Mouse (Mus musculus): Measurements from ENCODE around the gene Mall. TPM values are rescaled to one million over a fixed set of nuclear protein-coding genes. Genes with fewer than 3 reads are reported as not detected.

Gene Mall
- polyA plus RNA-seq, 1 experiment from 2014 or later, result 4.6 TPM

DNA sequence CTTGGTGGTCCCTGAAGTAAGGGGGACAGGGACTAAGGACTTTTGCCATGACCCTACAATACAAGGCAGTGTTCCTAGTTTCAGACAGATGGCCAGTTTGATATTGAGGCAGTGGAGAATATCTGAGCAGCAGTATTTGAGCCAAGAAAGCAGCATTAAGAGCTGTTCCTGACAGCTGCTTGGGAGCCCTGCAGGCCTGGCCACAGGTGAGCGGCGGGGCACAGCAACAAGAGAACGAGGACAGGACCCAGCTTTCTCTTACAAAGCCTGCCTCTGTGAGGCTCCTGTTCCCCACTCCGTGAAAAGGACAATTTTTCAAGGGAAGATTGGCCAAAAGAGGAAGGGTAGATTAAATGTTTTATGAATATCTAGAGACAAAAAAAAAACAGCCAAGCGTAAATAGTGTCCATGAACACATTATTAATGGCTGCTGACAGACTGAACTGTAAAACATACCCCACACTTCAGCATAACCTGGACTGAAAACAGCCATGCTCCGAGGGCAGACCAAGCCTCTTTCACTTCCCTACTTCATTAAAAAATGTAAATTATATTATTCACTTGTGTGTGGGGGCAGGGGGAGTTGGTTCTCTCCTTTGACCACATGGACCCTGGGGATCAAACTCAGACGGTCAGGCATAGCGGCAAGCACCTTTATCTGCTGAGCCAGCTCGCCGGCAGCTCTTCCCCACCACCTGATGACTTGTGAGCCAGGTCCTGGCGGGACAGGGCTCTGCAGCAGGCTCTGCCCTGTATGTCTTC is 22.3 kb upstream of the Mall start:
- H3K9ac ChIP-seq, result no peak overlapping the region
- H3K27me3 ChIP-seq, result no peaks in the 10 kb centered on the region
- H3K4me1 ChIP-seq, result no peaks in the 10 kb centered on the region
- no peak overlapping the region for H3K27ac ChIP-seq
- WGBS, result 65% methylated on average over 11 of the region's 11 CpGs
- ATAC-seq (ENCODE audit: borderline replicate concordance, extremely low read depth, low FRiP score, low TSS enrichment), result no peak
- H3K4me2 ChIP-seq, result no peak overlapping the region
- H3K36me3 ChIP-seq, result no peaks in the 10 kb centered on the region
- H3K4me3 ChIP-seq, result no peak overlapping the region
- H3K9me3 ChIP-seq, result no peaks in the 10 kb centered on the region

DNA sequence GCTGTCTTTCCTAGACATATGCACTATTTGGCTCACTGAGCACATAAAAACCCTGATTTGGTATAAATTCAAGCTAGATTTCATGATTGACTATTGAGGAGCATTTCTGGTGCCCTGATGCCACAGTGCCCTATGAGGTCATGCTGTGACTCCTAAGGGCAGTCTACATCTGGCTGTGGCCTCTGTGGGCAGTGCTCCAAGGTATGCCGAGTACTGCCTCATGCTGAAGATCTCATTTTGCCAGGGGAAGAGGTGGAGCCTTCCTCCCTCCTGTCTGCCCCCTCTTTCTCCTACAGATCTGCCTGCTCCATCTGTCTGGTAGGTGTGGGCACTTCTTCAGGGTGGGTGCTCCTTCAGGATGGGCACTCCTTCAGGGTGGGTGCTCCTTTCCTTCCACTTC is 19.6 kb upstream of the Mall start:
- H3K9ac ChIP-seq, result no peak overlapping the region
- no peaks in the 10 kb centered on the region for H3K9me3 ChIP-seq
- no peak overlapping the region for H3K4me3 ChIP-seq
- no peak overlapping the region for H3K27ac ChIP-seq
- ATAC-seq (ENCODE audit: borderline replicate concordance, extremely low read depth, low FRiP score, low TSS enrichment), result no peak
- no peaks in the 10 kb centered on the region for H3K4me1 ChIP-seq
- H3K36me3 ChIP-seq, result no peaks in the 10 kb centered on the region
- no peak overlapping the region for H3K4me2 ChIP-seq
- H3K27me3 ChIP-seq, result no peaks in the 10 kb centered on the region
- 59% methylated on average over 1 of the region's 1 CpGs for WGBS

DNA sequence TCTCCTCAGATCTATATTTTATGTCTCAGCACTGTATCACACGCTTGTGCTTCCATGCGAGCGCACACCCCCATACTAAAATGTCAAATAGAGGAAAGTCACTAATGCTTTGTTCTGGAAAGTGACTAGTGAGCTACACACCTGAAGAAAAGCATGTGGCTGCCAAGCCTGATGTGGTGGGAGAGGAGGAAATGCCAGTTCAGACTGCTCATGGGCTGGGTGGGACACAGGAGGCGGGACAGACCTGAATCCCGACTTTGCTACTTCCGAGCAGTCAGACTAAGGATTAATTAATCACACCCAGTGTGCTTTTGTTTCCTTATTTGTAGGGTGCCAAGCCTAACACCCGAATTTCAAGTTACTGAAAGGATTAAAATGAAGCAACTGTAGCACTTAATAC is 18.6 kb upstream of the Mall start:
- no peak for ATAC-seq (ENCODE audit: borderline replicate concordance, extremely low read depth, low FRiP score, low TSS enrichment)
- H3K27ac ChIP-seq, result no peak overlapping the region
- WGBS, result 68% methylated on average over 7 of the region's 7 CpGs

DNA sequence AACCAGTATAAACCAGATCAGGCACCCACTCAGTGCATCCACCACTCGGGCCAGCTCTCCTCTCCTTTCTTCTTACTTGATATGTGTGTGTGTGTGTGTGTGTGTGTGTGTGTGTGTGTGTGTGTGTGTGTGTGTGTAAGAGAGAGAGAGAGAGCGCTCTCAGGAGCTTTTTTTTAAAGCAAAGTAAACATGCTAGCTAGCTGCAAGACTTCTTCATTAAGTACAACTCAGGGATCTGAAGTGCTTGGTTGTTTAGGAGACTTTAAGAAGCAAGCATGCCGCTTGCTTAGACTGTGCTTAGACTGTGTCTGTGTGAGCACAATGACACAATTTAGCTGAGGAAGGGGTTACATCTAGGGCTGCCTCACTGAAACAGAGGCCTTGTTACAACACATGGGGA is 12.9 kb upstream of the Mall start:
- H3K4me1 ChIP-seq, result no peaks in the 10 kb centered on the region
- 42% methylated on average over 3 of the region's 3 CpGs for WGBS
- 0 out of 2 replicates have a peak, but pooled peaks cover 2% of the 10 kb centered on the region for H3K36me3 ChIP-seq
- H3K27ac ChIP-seq, result peak overlapping the region; percentile 35; the same call in 1 of the 2 replicates
- no peaks in the 10 kb centered on the region for H3K27me3 ChIP-seq
- no peak overlapping the region for H3K4me3 ChIP-seq
- no peak for ATAC-seq (ENCODE audit: borderline replicate concordance, extremely low read depth, low FRiP score, low TSS enrichment)
- no peak overlapping the region for H3K9ac ChIP-seq
- H3K4me2 ChIP-seq, result no peak overlapping the region
- H3K9me3 ChIP-seq, result no peaks in the 10 kb centered on the region

More for the DNA sequence above, 18.6 kb upstream of the Mall start:
- no peaks in the 10 kb centered on the region for H3K4me1 ChIP-seq
- H3K9ac ChIP-seq, result no peak overlapping the region
- no peaks in the 10 kb centered on the region for H3K27me3 ChIP-seq
- no peaks in the 10 kb centered on the region for H3K9me3 ChIP-seq
- no peak overlapping the region for H3K4me3 ChIP-seq
- H3K4me2 ChIP-seq, result no peak overlapping the region
- no peaks in the 10 kb centered on the region for H3K36me3 ChIP-seq

DNA sequence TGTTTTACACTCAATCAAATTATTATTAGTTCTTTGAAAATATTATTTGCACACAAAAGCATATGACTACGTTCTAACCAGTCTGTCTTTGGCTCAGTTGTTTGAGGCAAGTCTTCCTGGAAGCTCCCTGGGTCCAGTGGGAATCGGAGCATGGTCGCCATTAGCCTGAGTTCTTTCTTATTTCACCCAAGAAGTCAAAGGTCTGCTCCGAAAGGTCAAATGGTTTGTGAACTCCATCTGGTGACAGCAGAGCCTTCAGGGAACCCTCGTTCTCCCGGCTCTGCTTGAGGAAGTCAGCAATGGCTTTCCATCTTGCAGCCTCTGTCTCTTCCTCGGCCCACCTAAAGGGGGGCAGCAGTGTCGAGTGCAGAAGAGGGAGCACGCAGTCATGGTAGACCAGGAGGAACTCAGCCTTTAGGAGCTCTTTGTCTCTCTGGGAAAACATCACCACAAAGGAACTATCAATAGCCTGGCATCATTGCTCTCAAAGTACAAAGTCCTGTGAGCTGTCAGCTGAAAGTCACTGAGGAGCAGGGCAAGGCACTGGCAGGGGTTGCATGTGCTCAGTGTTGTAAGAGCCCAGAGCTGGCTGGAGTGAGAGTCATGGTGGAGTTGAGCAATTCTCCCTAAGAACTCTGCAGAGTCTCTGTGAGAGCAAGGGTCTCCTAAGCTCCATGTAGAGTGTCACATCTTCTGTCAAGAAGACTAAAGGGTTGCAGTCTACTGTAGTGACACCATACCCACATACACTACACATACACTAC is 11.2 kb upstream of the Mall start:
- no peaks in the 10 kb centered on the region for H3K9me3 ChIP-seq
- no peak overlapping the region for H3K4me2 ChIP-seq
- H3K4me1 ChIP-seq, result no peaks in the 10 kb centered on the region
- no peak for ATAC-seq (ENCODE audit: borderline replicate concordance, extremely low read depth, low FRiP score, low TSS enrichment)
- WGBS, result 78% methylated on average over 9 of the region's 9 CpGs
- H3K9ac ChIP-seq, result no peak overlapping the region
- H3K36me3 ChIP-seq, result 0 out of 2 replicates have a peak, but pooled peaks cover 2% of the 10 kb centered on the region
- no peak overlapping the region for H3K4me3 ChIP-seq
- no peaks in the 10 kb centered on the region for H3K27me3 ChIP-seq
- no peak overlapping the region for H3K27ac ChIP-seq

DNA sequence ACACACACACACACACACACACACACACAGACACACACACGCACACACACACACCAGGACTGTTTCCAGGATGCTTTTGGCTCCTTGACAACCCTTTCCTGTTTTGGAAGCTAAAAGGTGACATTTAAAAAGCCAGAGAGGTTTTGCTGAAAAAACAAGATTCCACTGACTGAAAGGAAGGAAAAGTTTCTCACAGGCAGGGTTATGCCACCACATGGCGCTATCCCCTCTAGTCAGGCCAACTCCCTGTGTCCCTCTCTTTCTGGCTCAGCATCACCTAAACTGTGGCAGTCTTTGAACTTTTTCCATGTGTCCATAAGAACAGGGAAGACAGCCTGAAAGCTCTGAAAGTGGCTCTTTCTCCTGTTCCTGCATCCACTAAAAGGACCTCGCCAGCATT is 8.2 kb upstream of the Mall start:
- H3K9ac ChIP-seq, result no peak overlapping the region
- 65% methylated on average over 3 of the region's 3 CpGs for WGBS
- H3K4me1 ChIP-seq, result no peaks in the 10 kb centered on the region
- H3K4me3 ChIP-seq, result no peak overlapping the region
- H3K4me2 ChIP-seq, result no peak overlapping the region
- no peaks in the 10 kb centered on the region for H3K27me3 ChIP-seq
- ATAC-seq (ENCODE audit: borderline replicate concordance, extremely low read depth, low FRiP score, low TSS enrichment), result no peak
- H3K9me3 ChIP-seq, result no peaks in the 10 kb centered on the region
- no peak overlapping the region for H3K27ac ChIP-seq
- 0 out of 2 replicates have a peak, but pooled peaks cover 2% of the 10 kb centered on the region for H3K36me3 ChIP-seq

DNA sequence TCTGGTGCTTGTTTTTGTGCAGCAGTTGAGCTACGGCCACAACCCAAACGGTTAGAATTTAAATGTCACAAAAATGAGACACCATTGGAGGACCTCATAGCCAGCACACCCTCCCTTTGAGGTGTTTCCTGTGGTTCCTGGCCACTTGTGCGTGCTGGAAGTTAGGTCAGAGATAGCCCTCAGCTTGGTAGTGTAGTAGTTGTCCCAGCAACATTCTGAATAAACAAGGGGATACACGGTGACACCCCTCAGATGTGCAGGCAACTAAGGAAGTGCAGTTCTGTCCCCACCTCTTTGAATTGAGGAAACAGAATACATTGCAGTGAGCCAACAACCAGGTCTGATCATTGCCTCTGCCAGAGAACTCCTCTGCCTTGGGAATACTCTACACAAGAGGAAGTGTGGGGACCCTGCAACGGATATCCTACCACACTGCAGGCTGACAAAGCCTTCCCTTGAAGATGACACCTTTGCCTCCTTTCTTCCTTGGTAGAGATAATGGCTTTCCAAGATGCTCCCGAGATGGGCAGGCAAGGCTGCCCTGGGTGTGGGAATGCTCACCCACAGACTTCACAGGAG is 7.0 kb upstream of the Mall start:
- no peak overlapping the region for H3K4me2 ChIP-seq
- WGBS, result 68% methylated on average over 6 of the region's 6 CpGs
- 0 out of 2 replicates have a peak, but pooled peaks cover 2% of the 10 kb centered on the region for H3K36me3 ChIP-seq
- H3K4me3 ChIP-seq, result no peak overlapping the region
- no peaks in the 10 kb centered on the region for H3K9me3 ChIP-seq
- H3K27me3 ChIP-seq, result no peaks in the 10 kb centered on the region
- ATAC-seq (ENCODE audit: borderline replicate concordance, extremely low read depth, low FRiP score, low TSS enrichment), result no peak
- no peaks in the 10 kb centered on the region for H3K4me1 ChIP-seq
- H3K9ac ChIP-seq, result no peak overlapping the region
- no peak overlapping the region for H3K27ac ChIP-seq

DNA sequence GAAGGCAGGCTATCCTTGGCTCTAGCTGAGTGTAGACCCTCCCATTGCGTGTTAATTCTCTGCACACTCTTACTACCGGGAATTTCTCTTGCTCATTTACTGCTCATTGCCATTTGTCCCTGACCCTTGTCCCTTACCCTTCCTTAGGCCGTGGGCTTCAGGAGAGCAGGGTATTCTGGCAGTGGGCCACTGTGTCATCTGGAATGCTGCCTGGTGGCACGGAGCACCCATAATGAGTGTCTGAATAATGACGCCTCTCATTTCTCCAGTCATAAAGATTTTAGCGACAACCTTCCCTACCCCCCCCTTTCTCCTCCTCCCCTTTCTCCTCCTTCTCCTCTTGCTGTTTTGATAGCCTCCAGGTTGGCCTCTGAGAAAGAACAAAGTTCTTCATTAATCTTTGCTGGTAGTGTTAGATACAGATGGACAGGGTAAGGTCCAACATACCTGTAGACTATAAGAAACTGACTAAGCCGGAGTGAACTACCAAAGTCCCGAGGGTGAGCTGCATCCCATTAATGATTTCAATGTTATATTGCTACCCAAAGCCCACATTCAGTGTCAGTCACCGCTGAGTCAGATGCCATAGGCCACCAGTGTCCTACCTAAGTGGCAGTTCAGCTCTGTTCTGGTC is 5.9 kb upstream of the Mall start:
- Histone ChIP-seq H3K4me1 (peaks cover under 1% of the 10 kb centered on the region; the same call in 1 of the 2 replicates), H3K27ac (no peak overlapping the region), H3K36me3 (no peaks in the 10 kb centered on the region), H3K4me3 (no peak overlapping the region), H3K27me3 (no peaks in the 10 kb centered on the region), H3K9ac (no peak overlapping the region), H3K4me2 (no peak overlapping the region), H3K9me3 (no peaks in the 10 kb centered on the region)
- no peak for ATAC-seq (ENCODE audit: borderline replicate concordance, extremely low read depth, low FRiP score, low TSS enrichment)
- WGBS, result 69% methylated on average over 9 of the region's 9 CpGs

DNA sequence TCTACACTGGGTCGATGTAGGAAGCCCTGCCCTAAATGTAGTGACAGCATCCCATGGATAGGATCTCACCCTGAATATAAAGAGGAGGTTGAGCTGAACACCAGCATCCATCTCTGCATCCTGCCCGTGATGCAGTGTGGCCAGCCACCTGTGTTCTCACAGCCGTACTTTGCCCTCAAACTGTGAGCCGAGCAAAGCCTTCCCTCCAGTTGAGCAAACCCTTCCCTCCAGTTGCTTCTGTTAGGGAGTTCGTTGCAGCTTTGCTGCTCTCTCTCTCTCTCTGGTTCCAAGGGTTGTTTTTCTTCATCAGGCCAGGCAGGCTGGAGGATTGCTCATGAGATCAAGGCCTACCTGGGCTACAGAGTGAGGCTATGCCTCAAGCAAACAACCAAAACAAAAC is 5.2 kb upstream of the Mall start:
- Histone ChIP-seq H3K36me3 (no peaks in the 10 kb centered on the region), H3K9me3 (no peaks in the 10 kb centered on the region), H3K4me3 (no peak overlapping the region), H3K27ac (no peak overlapping the region), H3K27me3 (no peaks in the 10 kb centered on the region), H3K4me2 (no peak overlapping the region), H3K4me1 (peaks cover 8% of the 10 kb centered on the region; the same call in 1 of the 2 replicates), H3K9ac (no peak overlapping the region)
- no peak for ATAC-seq (ENCODE audit: borderline replicate concordance, extremely low read depth, low FRiP score, low TSS enrichment)
- WGBS, result 76% methylated on average over 5 of the region's 5 CpGs

DNA sequence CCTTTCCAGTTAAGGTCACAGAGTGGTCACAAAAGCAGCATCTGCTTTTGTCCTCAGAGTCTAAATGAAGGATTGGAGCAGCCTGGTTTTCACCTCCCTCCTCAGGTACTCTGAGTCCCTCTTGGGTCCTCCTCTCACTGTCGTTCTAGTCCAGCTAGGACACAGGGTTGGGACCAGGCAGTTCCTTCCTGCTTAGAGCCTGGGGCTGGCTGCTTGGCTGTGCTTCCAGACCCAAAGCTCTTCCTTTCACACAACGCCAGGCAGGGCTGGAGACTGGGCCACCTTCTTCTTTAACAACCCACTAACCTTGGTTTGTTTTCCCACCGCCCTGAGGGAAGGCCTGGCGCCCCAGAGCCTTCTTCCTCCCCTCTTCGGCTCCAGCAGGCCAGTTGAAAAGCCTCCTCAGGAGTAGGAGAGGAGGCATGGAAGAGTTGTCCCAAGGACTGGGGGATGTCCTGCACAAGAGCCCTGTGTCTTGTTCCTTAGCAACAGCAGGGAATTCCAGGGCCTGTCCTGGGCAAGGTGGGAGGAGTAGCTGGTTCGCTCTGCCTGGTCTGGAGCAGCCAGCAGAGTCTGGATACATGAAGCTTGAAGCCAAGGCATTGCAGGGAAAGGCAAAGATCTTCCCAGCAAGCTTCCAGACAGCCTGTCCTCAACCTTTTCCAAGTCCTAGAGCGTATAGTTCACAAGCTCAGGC is 717 bp upstream of the Mall start:
- no peaks in the 10 kb centered on the region for H3K36me3 ChIP-seq
- 0 out of 2 replicates have a peak overlapping the region, but pooled peaks have one; percentile 39 for H3K4me2 ChIP-seq
- no peaks in the 10 kb centered on the region for H3K27me3 ChIP-seq
- H3K9me3 ChIP-seq, result no peaks in the 10 kb centered on the region
- H3K4me3 ChIP-seq, result no peak overlapping the region
- peaks cover 20% of the 10 kb centered on the region for H3K4me1 ChIP-seq
- 53% methylated on average over 7 of the region's 7 CpGs for WGBS
- no peak overlapping the region for H3K9ac ChIP-seq
- ATAC-seq (ENCODE audit: borderline replicate concordance, extremely low read depth, low FRiP score, low TSS enrichment), result peak; percentile 39; the same call in 1 of the 2 replicates
- no peak overlapping the region for H3K27ac ChIP-seq
